Mouse (Mus musculus) forebrain, postnatal 0 days (tissue): ENCODE data around the gene Ano7. TPM values are rescaled to one million over a fixed set of nuclear protein-coding genes. Genes with fewer than 3 reads are reported as not detected.
"Not testable (repeated sequence)": the region's sequence is repeated elsewhere in the genome, so short reads cannot be mapped to it uniquely, and the experiment has no call there.

ENCODE experiments used
- ATAC-seq: fragments of 200-750 bp; cut with Nextera tagmentation; 2 replicates; pipeline ENCODE4 v1.8.0; 2017; ENCODE audit warnings: mild to moderate bottlenecking, moderate library complexity
- DNase-seq: peaks from one replicate; pipeline ENCODE4 v3.0.0-alpha.2; 2015
- H3K27ac ChIP-seq: fragments of 300-500 bp; sonication (generic); 2 replicates; pipeline ENCODE4 v1.5.1; 2014; ENCODE audit warnings: low read depth, mild to moderate bottlenecking, antibody characterized with exemption, low read length, moderate library complexity, mixed read lengths
- H3K27me3 ChIP-seq: fragments of 300-500 bp; sonication (generic); 2 replicates; pipeline ENCODE4 v1.6.1; 2014; ENCODE audit warnings: mild to moderate bottlenecking, low read length, mixed read lengths; ENCODE audit not compliant: insufficient read depth
- H3K36me3 ChIP-seq: fragments of 300-500 bp; sonication (generic); 2 replicates; pipeline ENCODE4 v1.6.1; 2014; ENCODE audit warnings: mild to moderate bottlenecking, moderate library complexity; ENCODE audit not compliant: insufficient read depth
- H3K4me1 ChIP-seq: fragments of 300-500 bp; sonication (generic); 2 replicates; pipeline ENCODE4 v1.6.1; 2014; ENCODE audit warnings: antibody characterized with exemption; ENCODE audit not compliant: insufficient read depth
- H3K4me2 ChIP-seq: fragments of 300-500 bp; sonication (generic); 2 replicates; pipeline ENCODE4 v1.6.1; 2014; ENCODE audit warnings: low read depth, mild to moderate bottlenecking, moderate library complexity
- H3K4me3 ChIP-seq: fragments of 300-500 bp; sonication (generic); 2 replicates; pipeline ENCODE4 v1.5.1; 2014; ENCODE audit warnings: low read depth, low read length, mixed read lengths
- H3K9ac ChIP-seq: fragments of 300-500 bp; sonication (generic); 2 replicates; pipeline ENCODE4 v1.6.1; 2014; ENCODE audit warnings: mild to moderate bottlenecking
- H3K9me3 ChIP-seq: fragments of 300-500 bp; sonication (generic); 2 replicates; pipeline ENCODE4 v1.6.1; 2016; ENCODE audit warnings: low read length
- CTCF ChIP-seq: sonication (generic); IDR thresholded peaks from 2 replicates; pipeline ENCODE4 v1.5.1; 2016; ENCODE audit warnings: antibody characterized with exemption, control low read depth, low read depth
- WGBS: fragments of 180-500 bp; shearing (Covaris S2); extraction: QIAGEN DNeasy Blood & Tissue Kit; methylation state at CpG from one replicate; pipeline ENCODE4 v1.1.7; 2014; 5-methylcytosine and 5-hydroxymethylcytosine counted together
- microRNA-seq, 2 experiments: library from miRNA; unstranded; fragments of <30 nt; microRNA quantifications; one replicate each; pipeline ENCODE4; 2016
- polyA plus RNA-seq: library from polyadenylated mRNA; unstranded; fragments of >200 nt; fragmentation: Nextera tagmentation; extraction: Ambion mirVana; gene quantifications from 2 replicates; pipeline ENCODE4 v1.2.1, GENCODE M21; 2015
- total RNA-seq: library from RNA; depleted of rRNA; stranded (reverse); fragments of >200 nt; gene quantifications from 2 replicates; pipeline ENCODE4 v1.2.3, GENCODE M21; 2014; rRNA removed

Gene Ano7
- total and polyA plus RNA-seq, 2 experiments from 2014 or later: 0.59 to 1.7 TPM

DNA sequence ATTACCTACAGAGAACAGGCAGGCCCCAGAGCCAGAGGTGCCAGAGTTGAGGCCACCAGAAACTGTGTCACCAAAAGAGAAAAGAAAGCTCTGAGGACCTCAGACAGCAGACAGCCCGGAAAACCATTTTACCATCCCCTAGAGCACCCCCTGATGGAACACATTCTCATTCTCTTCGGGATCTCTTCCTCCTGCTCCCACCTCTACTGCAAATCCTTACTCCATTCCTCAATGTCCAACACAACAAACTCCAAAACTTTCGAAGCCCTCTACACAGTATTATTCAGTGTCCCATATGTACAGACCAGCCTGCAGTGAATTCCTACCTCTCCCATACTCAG, 72.1 kb downstream of the Ano7 start:
- peak; percentile 25 for TF ChIP-seq CTCF
- Histone ChIP-seq H3K27me3 (no peaks in the 10 kb centered on the region), H3K9ac (peak overlapping the region; percentile 62), H3K4me3 (peak overlapping the region; percentile 59), H3K27ac (0 out of 2 replicates have a peak overlapping the region, but pooled peaks have one; percentile 50), H3K4me1 (no peaks in the 10 kb centered on the region; the same call in 1 of the 2 replicates), H3K4me2 (peak overlapping the region; percentile 98), H3K36me3 (no peaks in the 10 kb centered on the region), H3K9me3 (no peaks in the 10 kb centered on the region)
- peak; percentile 46 for ATAC-seq
- WGBS: 17% methylated on average over 3 of the region's 3 CpGs
- no peak for DNase-seq

DNA sequence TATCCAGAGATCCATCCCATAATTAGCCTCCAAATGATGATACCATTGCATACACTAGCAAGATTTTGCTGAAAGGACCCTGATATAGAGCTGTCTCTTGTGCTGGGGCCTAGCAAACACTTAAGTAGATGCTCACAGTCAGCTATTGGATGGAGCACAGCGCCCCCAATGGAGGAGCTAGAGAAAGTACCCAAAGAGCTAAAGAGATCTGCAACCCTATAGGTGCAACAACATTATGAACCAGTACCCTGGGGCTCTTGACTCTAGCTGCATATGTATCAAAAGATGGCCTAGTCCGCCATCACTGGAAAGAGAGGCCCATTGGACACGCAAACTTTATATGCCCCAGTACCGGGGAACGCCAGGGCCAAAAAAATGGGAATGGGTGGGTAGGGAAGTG, 76.4 kb downstream of the Ano7 start:
- not testable (repeated sequence) for H3K36me3 ChIP-seq, H3K27me3 ChIP-seq, H3K4me1 ChIP-seq, H3K9ac ChIP-seq, H3K4me3 ChIP-seq, H3K9me3 ChIP-seq, H3K4me2 ChIP-seq, H3K27ac ChIP-seq, DNase-seq, ATAC-seq
- WGBS: 88% methylated on average over 5 of the region's 5 CpGs

GRCm38 (mm10) chr1:93453721-93454255, 80.1 kb downstream of the Ano7 start:
- Histone ChIP-seq H3K36me3 (no peaks in the 10 kb centered on the region), H3K27me3 (no peaks in the 10 kb centered on the region), H3K9ac (no peak overlapping the region), H3K27ac (no peak overlapping the region), H3K4me3 (no peak overlapping the region), H3K4me2 (no peak overlapping the region), H3K4me1 (no peaks in the 10 kb centered on the region), H3K9me3 (no peaks in the 10 kb centered on the region)
- DNase-seq (no peak), ATAC-seq (no peak)
- no peak for TF ChIP-seq CTCF

Small RNAs within 50 kb of the gene (microRNA-seq; reads per million reads assigned to microRNA genes)
- gene Mir6345 (0 reads per million in 2 experiments), gene Mir6902 (0.12 to 0.39 reads per million in 2 experiments)

Other genes starting within 250 kb of the Ano7 start
- not detected in 2 replicates for gene Agxt, start 238.7 kb upstream of the Ano7 start, total RNA-seq
- gene Agxt, start 238.7 kb upstream of the Ano7 start, polyA plus RNA-seq: not detected in 2 replicates
- 0.23 TPM in 1 of 2 replicates, not detected in the other for gene 2310007B03Rik, start 213.0 kb upstream of the Ano7 start, total RNA-seq
- 0.14 and 0.25 TPM in 2 replicates for gene 2310007B03Rik, start 213.0 kb upstream of the Ano7 start, polyA plus RNA-seq
- gene Crocc2, start 205.2 kb upstream of the Ano7 start, total RNA-seq: 1.9 and 2.7 TPM in 2 replicates
- gene Crocc2, start 205.2 kb upstream of the Ano7 start, polyA plus RNA-seq: 0.43 and 0.92 TPM in 2 replicates
- 6.2 and 10.6 TPM in 2 replicates for gene Sned1, start 138.1 kb upstream of the Ano7 start, total RNA-seq
- gene Sned1, start 138.1 kb upstream of the Ano7 start, polyA plus RNA-seq: 1.1 and 2.8 TPM in 2 replicates
- 31.5 and 31.9 TPM in 2 replicates for gene Mterf4, start 68.0 kb upstream of the Ano7 start, total RNA-seq
- gene Mterf4, start 68.0 kb upstream of the Ano7 start, polyA plus RNA-seq: 18.9 and 24.4 TPM in 2 replicates
- 13.9 and 16.0 TPM in 2 replicates for gene Ppp1r7, start 31.1 kb upstream of the Ano7 start, total RNA-seq
- 48.2 and 62.0 TPM in 2 replicates for gene Ppp1r7, start 31.1 kb upstream of the Ano7 start, polyA plus RNA-seq
- gene Pask, start 30.4 kb upstream of the Ano7 start, total RNA-seq: 6.5 and 14.1 TPM in 2 replicates
- 2.2 and 3.1 TPM in 2 replicates for gene Pask, start 30.4 kb upstream of the Ano7 start, polyA plus RNA-seq
- 61.1 and 69.4 TPM in 2 replicates for gene Hdlbp, start 104.9 kb downstream of the Ano7 start, total RNA-seq
- 55.6 and 78.3 TPM in 2 replicates for gene Hdlbp, start 104.9 kb downstream of the Ano7 start, polyA plus RNA-seq
- 2.7 and 4.4 TPM in 2 replicates for gene Farp2, start 138.1 kb downstream of the Ano7 start, total RNA-seq
- gene Farp2, start 138.1 kb downstream of the Ano7 start, polyA plus RNA-seq: 1.8 and 2.1 TPM in 2 replicates